Mouse (Mus musculus) liver, postnatal 0 days (tissue): Measurements from ENCODE around the gene Gtpbp3.

Experiments used
- CTCF ChIP-seq: sonication (generic); IDR thresholded peaks from 2 replicates; pipeline ENCODE4 v1.5.1; 2016; ENCODE audit warnings: antibody characterized with exemption, low read depth
- EP300 ChIP-seq: IDR thresholded peaks from 2 replicates; pipeline ENCODE4 v1.6.1; 2016; ENCODE audit warnings: antibody characterized with exemption, low read depth, mild to moderate bottlenecking

GRCm38 (mm10) chr8:71467201-71467600, 20.7 kb upstream of the Gtpbp3 start:
- TF ChIP-seq EP300, result no peak
- TF ChIP-seq CTCF, result no peak
